Mouse (Mus musculus): ENCODE measurements around the gene Tspyl1. TPM values are rescaled to one million over a fixed set of nuclear protein-coding genes. Genes with fewer than 3 reads are reported as not detected.

Gene Tspyl1
- polyA plus RNA-seq, 1 experiment from 2014 or later, result 66.8 TPM

DNA sequence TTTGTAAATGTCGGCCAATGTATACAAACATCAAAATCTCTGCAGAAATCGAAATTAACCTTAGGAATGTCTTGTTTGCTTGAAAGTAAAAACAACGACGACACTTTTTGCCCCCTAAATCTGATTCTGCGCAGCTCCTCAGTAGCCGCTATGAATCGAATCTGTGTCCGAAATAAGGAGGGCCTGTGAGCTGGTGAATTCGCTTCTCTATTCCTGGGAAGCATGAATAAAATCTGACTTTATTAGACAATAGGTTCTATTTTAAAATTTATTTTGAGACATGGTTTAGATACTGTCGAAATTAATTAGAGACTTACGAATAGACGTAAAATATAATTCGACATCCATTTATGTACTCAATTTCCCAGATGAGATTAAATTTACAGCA, 14.9 kb downstream of the Tspyl1 start:
- H3K27me3 ChIP-seq (ENCODE audit: control insufficient read depth, insufficient read depth, low read depth, low read length), result no peaks in the 10 kb centered on the region
- peaks cover 12% of the 10 kb centered on the region for H3K4me1 ChIP-seq (replicated peaks; ENCODE audit: control insufficient read depth, insufficient read depth, low read length)
- no peak for ATAC-seq (ENCODE audit: low read depth)
- H3K4me3 ChIP-seq (ENCODE audit: low read length), result peak overlapping the region; percentile 72
- peak overlapping the region; percentile 95 for H3K4me2 ChIP-seq (ENCODE audit: low read depth, low read length)
- H3K27ac ChIP-seq (ENCODE audit: low read length), result no peak overlapping the region
- no peaks in the 10 kb centered on the region for H3K36me3 ChIP-seq (ENCODE audit: control insufficient read depth, insufficient read depth, low read length)
- WGBS, result 3% methylated on average over 13 of the region's 13 CpGs
- peak overlapping the region; percentile 48 for H3K9ac ChIP-seq (ENCODE audit: low read length)
- H3K9me3 ChIP-seq (ENCODE audit: control insufficient read depth, low read length), result no peaks in the 10 kb centered on the region

DNA sequence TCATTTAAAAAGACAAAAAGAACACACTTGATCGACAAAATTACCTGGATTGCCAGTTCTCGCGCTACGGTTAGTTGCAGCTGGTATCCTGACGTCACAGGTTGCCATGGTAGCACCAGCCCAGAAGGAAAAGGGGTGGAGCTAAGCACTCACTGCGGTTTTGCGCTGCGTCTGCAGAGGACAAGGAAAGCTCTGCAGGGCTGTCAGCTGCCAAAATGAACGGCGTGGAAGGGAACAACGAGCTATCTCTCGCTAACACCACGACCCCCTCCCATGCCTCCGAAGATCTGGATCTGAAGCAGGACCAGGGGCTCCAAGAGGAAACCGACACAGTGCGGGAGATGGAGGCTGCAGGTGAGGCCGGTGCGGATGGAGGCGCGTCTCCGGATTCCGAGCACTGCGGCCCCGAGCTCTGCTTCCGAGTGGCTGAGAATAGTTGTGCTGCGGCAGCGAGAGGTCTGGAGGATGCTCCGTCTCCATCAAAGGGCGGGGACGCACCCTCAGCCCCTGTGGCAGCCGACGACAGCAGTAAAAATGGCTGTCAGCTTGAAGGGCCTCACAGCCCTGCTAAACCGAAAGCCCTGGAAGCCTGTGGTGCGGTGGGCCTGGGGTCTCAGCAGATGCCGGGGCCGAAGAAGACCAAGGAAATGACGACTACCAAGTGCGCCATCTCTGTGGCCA, 15.4 kb downstream of the Tspyl1 start, which contains the start of gene Tspyl4:
Gene Tspyl4, plus strand, starts transcription at position 144 of the 681 bp plus-strand sequence.
- under 1% methylated on average over 38 of the region's 38 CpGs for WGBS
- Histone ChIP-seq H3K4me2 (ENCODE audit: low read depth, low read length) (peak within 1 kb of the TSS; percentile 95), H3K27me3 (ENCODE audit: control insufficient read depth, insufficient read depth, low read depth, low read length) (no peaks in the 10 kb centered on the region), H3K9me3 (ENCODE audit: control insufficient read depth, low read length) (no peaks in the 10 kb centered on the region), H3K4me1 (replicated peaks; ENCODE audit: control insufficient read depth, insufficient read depth, low read length) (peaks cover 12% of the 10 kb centered on the region), H3K36me3 (ENCODE audit: control insufficient read depth, insufficient read depth, low read length) (no peaks in the 10 kb centered on the region), H3K4me3 (ENCODE audit: low read length) (peak within 1 kb of the TSS; percentile 72), H3K9ac (ENCODE audit: low read length) (peak within 1 kb of the TSS; percentile 71), H3K27ac (ENCODE audit: low read length) (peak within 1 kb of the TSS; percentile 41; the same call in 1 of the 2 replicates)
- ATAC-seq (ENCODE audit: low read depth), result peak; percentile 98

DNA sequence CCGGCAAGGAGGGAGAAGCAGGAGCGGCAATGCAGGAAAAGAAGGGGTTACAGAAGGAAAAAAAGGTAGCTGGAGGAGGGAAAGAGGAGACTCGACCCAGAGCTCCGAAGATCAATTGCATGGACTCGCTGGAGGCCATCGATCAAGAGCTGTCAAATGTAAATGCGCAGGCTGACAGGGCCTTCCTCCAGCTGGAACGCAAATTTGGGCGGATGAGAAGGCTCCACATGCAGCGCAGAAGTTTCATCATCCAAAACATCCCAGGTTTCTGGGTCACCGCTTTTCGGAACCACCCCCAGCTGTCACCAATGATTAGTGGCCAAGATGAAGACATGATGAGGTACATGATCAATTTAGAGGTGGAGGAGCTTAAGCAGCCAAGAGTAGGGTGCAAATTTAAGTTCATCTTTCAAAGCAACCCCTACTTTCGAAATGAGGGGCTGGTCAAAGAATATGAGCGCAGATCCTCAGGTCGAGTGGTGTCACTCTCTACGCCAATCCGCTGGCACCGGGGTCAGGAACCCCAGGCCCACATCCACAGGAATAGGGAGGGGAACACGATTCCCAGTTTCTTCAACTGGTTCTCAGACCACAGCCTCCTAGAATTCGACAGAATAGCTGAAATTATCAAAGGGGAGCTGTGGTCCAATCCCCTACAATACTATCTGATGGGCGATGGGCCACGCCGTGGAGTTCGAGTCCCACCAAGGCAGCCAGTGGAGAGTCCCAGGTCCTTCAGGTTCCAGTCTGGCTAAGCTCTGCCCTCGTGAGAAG, 16.2 kb downstream of the Tspyl1 start:
- 43% methylated on average over 25 of the region's 25 CpGs for WGBS
- no peak for ATAC-seq (ENCODE audit: low read depth)
- Histone ChIP-seq H3K9ac (ENCODE audit: low read length) (peak overlapping the region; percentile 71), H3K9me3 (ENCODE audit: control insufficient read depth, low read length) (no peaks in the 10 kb centered on the region), H3K36me3 (ENCODE audit: control insufficient read depth, insufficient read depth, low read length) (no peaks in the 10 kb centered on the region), H3K4me1 (replicated peaks; ENCODE audit: control insufficient read depth, insufficient read depth, low read length) (peaks cover 12% of the 10 kb centered on the region), H3K4me2 (ENCODE audit: low read depth, low read length) (peak overlapping the region; percentile 95), H3K27ac (ENCODE audit: low read length) (no peak overlapping the region), H3K27me3 (ENCODE audit: control insufficient read depth, insufficient read depth, low read depth, low read length) (no peaks in the 10 kb centered on the region), H3K4me3 (ENCODE audit: low read length) (peak overlapping the region; percentile 72)

DNA sequence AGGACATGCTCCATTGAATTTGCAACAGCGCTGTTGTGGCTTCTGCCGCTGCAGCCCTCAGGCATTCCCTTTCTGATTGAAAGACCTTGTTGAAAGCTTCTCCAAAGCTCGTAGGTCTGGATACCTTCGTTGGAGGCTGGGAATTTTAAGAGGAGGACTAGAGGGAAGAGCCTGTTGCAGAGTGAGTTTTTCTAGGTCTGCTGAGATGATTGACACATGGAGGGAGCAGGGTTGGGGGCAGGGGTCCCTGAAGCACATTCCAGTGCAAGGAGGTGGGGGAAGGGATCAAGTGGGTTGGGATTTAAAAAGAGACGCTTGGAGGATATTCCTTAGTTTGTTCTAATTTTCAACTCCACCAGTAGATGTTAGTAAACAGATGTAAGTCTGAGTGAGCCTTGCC, 18.4 kb downstream of the Tspyl1 start:
- Histone ChIP-seq H3K27me3 (ENCODE audit: control insufficient read depth, insufficient read depth, low read depth, low read length) (no peaks in the 10 kb centered on the region), H3K27ac (ENCODE audit: low read length) (no peak overlapping the region), H3K36me3 (ENCODE audit: control insufficient read depth, insufficient read depth, low read length) (no peaks in the 10 kb centered on the region), H3K4me3 (ENCODE audit: low read length) (no peak overlapping the region), H3K9ac (ENCODE audit: low read length) (no peak overlapping the region), H3K4me2 (ENCODE audit: low read depth, low read length) (peak overlapping the region; percentile 1; the same call in 1 of the 2 replicates), H3K4me1 (replicated peaks; ENCODE audit: control insufficient read depth, insufficient read depth, low read length) (peaks cover 12% of the 10 kb centered on the region), H3K9me3 (ENCODE audit: control insufficient read depth, low read length) (no peaks in the 10 kb centered on the region)
- no peak for ATAC-seq (ENCODE audit: low read depth)
- WGBS, result 17% methylated on average over 5 of the region's 5 CpGs

DNA sequence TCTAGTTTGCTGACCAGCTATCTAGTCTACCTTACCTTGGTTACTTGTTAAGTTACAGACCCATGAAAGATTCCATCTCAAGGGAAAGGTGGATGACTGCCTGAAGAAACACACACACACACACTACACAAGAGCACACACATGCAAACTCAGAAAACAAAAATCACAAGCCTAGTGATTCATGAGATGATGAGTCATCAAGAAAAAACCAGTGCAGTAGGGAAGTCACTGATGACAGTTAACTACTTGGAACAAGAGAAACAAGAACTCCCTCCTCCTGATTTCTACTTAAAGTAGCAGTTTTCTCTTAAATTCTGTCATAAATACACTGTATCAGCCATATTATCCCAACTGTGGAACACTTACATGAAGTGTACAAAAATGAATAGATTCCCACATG, 25.1 kb downstream of the Tspyl1 start:
- Histone ChIP-seq H3K36me3 (ENCODE audit: control insufficient read depth, insufficient read depth, low read length) (no peaks in the 10 kb centered on the region), H3K27ac (ENCODE audit: low read length) (no peak overlapping the region), H3K4me2 (ENCODE audit: low read depth, low read length) (no peak overlapping the region), H3K9me3 (ENCODE audit: control insufficient read depth, low read length) (no peaks in the 10 kb centered on the region), H3K27me3 (ENCODE audit: control insufficient read depth, insufficient read depth, low read depth, low read length) (no peaks in the 10 kb centered on the region), H3K4me3 (ENCODE audit: low read length) (no peak overlapping the region), H3K9ac (ENCODE audit: low read length) (no peak overlapping the region), H3K4me1 (replicated peaks; ENCODE audit: control insufficient read depth, insufficient read depth, low read length) (no peaks in the 10 kb centered on the region)
- no peak for ATAC-seq (ENCODE audit: low read depth)

DNA sequence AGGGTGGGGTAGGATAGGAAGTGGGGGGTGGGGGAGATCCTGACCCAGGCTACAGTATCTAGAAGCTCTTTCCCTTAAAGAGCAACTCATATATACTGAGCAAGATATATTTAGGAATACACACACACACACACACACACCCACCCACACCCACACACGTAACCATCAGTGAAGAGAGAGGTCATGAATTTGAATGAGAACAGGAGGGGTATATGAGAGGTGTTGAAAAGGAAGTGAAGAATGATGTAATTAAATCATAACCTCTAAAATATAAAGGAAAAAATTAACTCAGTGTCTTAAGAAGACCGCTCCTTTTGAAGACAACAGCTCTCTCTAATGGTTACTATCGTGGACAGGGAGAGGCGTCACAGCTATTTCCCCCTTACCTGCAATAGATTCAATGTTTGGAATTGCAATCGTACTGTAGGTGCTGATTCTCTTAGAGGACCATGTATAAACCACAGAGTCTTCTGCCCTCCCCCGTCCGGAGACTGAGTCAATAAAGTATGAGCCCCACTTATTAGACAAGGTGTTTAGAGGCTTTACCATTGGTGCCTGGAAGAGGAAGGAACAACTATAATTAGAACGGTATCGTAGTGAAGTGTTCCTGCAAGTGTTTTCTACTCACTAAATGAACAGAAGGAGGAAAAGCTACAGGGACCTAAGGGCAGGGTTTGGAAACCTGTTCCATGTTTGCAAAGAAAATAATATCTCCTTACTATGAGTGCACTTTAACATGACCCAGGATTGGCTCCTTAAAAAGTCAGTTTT, 28.1 kb downstream of the Tspyl1 start:
- H3K27ac ChIP-seq (ENCODE audit: low read length), result no peak overlapping the region
- no peaks in the 10 kb centered on the region for H3K36me3 ChIP-seq (ENCODE audit: control insufficient read depth, insufficient read depth, low read length)
- H3K4me3 ChIP-seq (ENCODE audit: low read length), result no peak overlapping the region
- no peak for ATAC-seq (ENCODE audit: low read depth)
- no peaks in the 10 kb centered on the region for H3K9me3 ChIP-seq (ENCODE audit: control insufficient read depth, low read length)
- H3K9ac ChIP-seq (ENCODE audit: low read length), result no peak overlapping the region
- no peaks in the 10 kb centered on the region for H3K27me3 ChIP-seq (ENCODE audit: control insufficient read depth, insufficient read depth, low read depth, low read length)
- H3K4me2 ChIP-seq (ENCODE audit: low read depth, low read length), result no peak overlapping the region
- H3K4me1 ChIP-seq (replicated peaks; ENCODE audit: control insufficient read depth, insufficient read depth, low read length), result no peaks in the 10 kb centered on the region
- WGBS, result 70% methylated on average over 9 of the region's 9 CpGs

DNA sequence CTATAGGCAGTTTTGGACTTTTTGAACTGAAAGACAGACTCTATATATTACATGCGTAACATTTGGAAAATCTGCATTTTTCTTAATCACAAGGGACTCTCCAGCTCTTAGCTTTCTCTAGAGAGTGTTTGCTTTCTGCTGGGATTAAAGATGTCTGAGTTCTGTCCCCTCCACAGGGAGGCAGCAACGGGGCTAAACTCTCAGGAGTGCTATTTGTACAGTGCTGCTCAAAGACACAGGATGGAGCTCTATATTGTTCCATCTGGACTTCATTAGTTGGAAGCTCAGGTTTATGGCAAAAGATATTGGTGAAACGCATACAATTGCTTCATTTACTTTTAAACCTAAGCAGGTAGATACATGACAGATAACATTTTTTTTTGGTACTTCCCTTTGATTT, 30.5 kb downstream of the Tspyl1 start:
- H3K4me3 ChIP-seq (ENCODE audit: low read length), result no peak overlapping the region
- H3K36me3 ChIP-seq (ENCODE audit: control insufficient read depth, insufficient read depth, low read length), result no peaks in the 10 kb centered on the region
- H3K4me1 ChIP-seq (replicated peaks; ENCODE audit: control insufficient read depth, insufficient read depth, low read length), result 0 out of 2 replicates have a peak, but pooled peaks cover 2% of the 10 kb centered on the region
- no peak overlapping the region for H3K9ac ChIP-seq (ENCODE audit: low read length)
- H3K27ac ChIP-seq (ENCODE audit: low read length), result no peak overlapping the region
- no peak for ATAC-seq (ENCODE audit: low read depth)
- no peak overlapping the region for H3K4me2 ChIP-seq (ENCODE audit: low read depth, low read length)
- no peaks in the 10 kb centered on the region for H3K9me3 ChIP-seq (ENCODE audit: control insufficient read depth, low read length)
- 71% methylated on average over 3 of the region's 3 CpGs for WGBS
- H3K27me3 ChIP-seq (ENCODE audit: control insufficient read depth, insufficient read depth, low read depth, low read length), result no peaks in the 10 kb centered on the region

DNA sequence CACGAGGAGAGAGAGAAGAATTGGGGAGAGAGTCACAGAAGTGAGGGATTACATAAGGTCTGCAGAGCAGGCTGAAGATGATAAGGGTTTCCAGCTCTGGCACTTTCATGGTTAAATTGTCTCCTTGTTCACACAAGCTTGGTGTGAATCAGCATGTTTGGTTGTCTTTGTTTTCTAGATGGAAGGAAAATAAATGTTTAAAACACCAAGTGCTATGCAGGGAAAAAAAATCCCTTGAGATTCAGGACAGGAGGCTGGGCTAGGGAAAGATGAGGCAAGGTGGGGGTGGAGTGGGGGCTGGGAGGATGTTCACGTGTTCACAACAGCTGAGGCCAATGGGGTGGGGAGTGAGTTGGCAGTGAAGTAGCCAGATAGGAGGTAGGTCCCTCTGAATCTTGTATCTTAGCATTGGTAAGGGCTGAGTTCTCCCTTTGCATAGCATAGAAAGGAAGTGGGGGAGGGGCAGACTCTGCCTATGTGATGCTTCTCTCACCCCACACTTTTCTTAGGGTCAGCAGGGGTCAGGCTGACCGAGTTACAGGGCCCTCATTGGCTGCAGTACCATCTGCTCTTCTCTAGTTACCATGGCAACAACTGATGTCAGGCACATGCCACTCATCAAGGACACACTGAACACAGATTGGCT, 34.7 kb downstream of the Tspyl1 start:
- H3K36me3 ChIP-seq (ENCODE audit: control insufficient read depth, insufficient read depth, low read length), result no peaks in the 10 kb centered on the region; the same call in 1 of the 2 replicates
- no peak overlapping the region for H3K4me3 ChIP-seq (ENCODE audit: low read length)
- no peaks in the 10 kb centered on the region for H3K9me3 ChIP-seq (ENCODE audit: control insufficient read depth, low read length)
- WGBS, result 0% methylated on average over 3 of the region's 3 CpGs
- no peak overlapping the region for H3K9ac ChIP-seq (ENCODE audit: low read length)
- H3K27me3 ChIP-seq (ENCODE audit: control insufficient read depth, insufficient read depth, low read depth, low read length), result no peaks in the 10 kb centered on the region
- ATAC-seq (ENCODE audit: low read depth), result peak; percentile 47
- no peak overlapping the region for H3K4me2 ChIP-seq (ENCODE audit: low read depth, low read length)
- H3K4me1 ChIP-seq (replicated peaks; ENCODE audit: control insufficient read depth, insufficient read depth, low read length), result 0 out of 2 replicates have a peak, but pooled peaks cover 2% of the 10 kb centered on the region
- no peak overlapping the region for H3K27ac ChIP-seq (ENCODE audit: low read length)

Data from lung, embryonic 16.5 days (tissue).